Mouse (Mus musculus) liver, embryonic 11.5 days (tissue): ENCODE measurements around the gene Slfn8. TPM values are rescaled to one million over a fixed set of nuclear protein-coding genes. Genes with fewer than 3 reads are reported as not detected.

Experiments
- ATAC-seq: fragments of 200-750 bp; cut with Nextera tagmentation; replicated peaks from 2 replicates; pipeline ENCODE4 v1.8.0; 2017; ENCODE audit warnings: moderate number of reproducible peaks, mild to moderate bottlenecking, moderate TSS enrichment, moderate library complexity; ENCODE audit not compliant: low FRiP score
- DNase-seq: peaks from one replicate; pipeline ENCODE4 v3.0.0-alpha.2; 2017; ENCODE audit warnings: low spot score
- H3K27ac ChIP-seq: fragments of 300-500 bp; sonication (generic); 2 replicates; pipeline ENCODE4 v1.5.1; 2014; ENCODE audit warnings: mild to moderate bottlenecking, low read depth, low read length, control low read depth
- H3K27me3 ChIP-seq: fragments of 300-500 bp; sonication (generic); replicated peaks from 2 replicates; pipeline ENCODE4 v1.6.1; 2014; ENCODE audit warnings: low read length, mixed read lengths; ENCODE audit not compliant: control insufficient read depth, insufficient read depth
- H3K36me3 ChIP-seq: fragments of 300-500 bp; sonication (generic); 2 replicates; pipeline ENCODE4 v1.6.1; 2014; ENCODE audit warnings: mild to moderate bottlenecking, low read length, moderate library complexity, mixed read lengths; ENCODE audit not compliant: control insufficient read depth, insufficient read depth
- H3K4me1 ChIP-seq: fragments of 300-500 bp; sonication (generic); replicated peaks from 2 replicates; pipeline ENCODE4 v1.6.1; 2014; ENCODE audit warnings: low read length, mixed read lengths; ENCODE audit not compliant: control insufficient read depth, insufficient read depth
- H3K4me2 ChIP-seq: fragments of 300-500 bp; sonication (generic); 2 replicates; pipeline ENCODE4 v1.6.1; 2014; ENCODE audit warnings: mild to moderate bottlenecking, control low read depth, moderate library complexity
- H3K4me3 ChIP-seq: fragments of 300-500 bp; sonication (generic); 2 replicates; pipeline ENCODE4 v1.5.1; 2014; ENCODE audit warnings: low read depth, low read length, control low read depth
- H3K9ac ChIP-seq: fragments of 300-500 bp; sonication (generic); 2 replicates; pipeline ENCODE4 v1.6.1; 2014; ENCODE audit warnings: low read depth, low read length, control low read depth
- H3K9me3 ChIP-seq: fragments of 300-500 bp; sonication (generic); 2 replicates; pipeline ENCODE4 v1.6.1; 2016; ENCODE audit warnings: low read length, inconsistent platforms, mixed read lengths; ENCODE audit not compliant: control insufficient read depth
- WGBS: fragments of 180-500 bp; shearing (Covaris S2); extraction: QIAGEN DNeasy Blood & Tissue Kit; methylation state at CpG from one replicate; pipeline ENCODE4 v1.1.7; 2014; 5-methylcytosine and 5-hydroxymethylcytosine counted together
- microRNA-seq: library from miRNA; unstranded; fragments of <30 nt; microRNA quantifications from one replicate; pipeline ENCODE4, GENCODE M21; 2017; ENCODE audit warnings: borderline number of aligned reads
- polyA plus RNA-seq: library from polyadenylated mRNA; unstranded; fragments of >200 nt; fragmentation: Nextera tagmentation; extraction: Ambion mirVana; gene quantifications from 2 replicates; pipeline ENCODE4 v1.2.1, GENCODE M21; 2014

The Slfn8 gene
- polyA plus RNA-seq, 1 experiment from 2014 or later = 0.18 TPM

- no peaks in the 10 kb centered on the region for H3K36me3 ChIP-seq
- peaks cover 46% of the 10 kb centered on the region for H3K27me3 ChIP-seq
- 46% methylated on average over 9 of the region's 9 CpGs for WGBS
- ATAC-seq (no peak), DNase-seq (no peak)
- H3K27ac ChIP-seq = no peak overlapping the region
- no peak overlapping the region for H3K9ac ChIP-seq
- no peak overlapping the region for H3K4me3 ChIP-seq
- H3K9me3 ChIP-seq = no peaks in the 10 kb centered on the region
- H3K4me2 ChIP-seq = peak overlapping the region; percentile 50
- H3K4me1 ChIP-seq = peaks cover 10% of the 10 kb centered on the region; the same call in 1 of the 2 replicates
Measured at GRCm38 (mm10) chr11:82952612-82953542, 67.7 kb downstream of the Slfn8 start.

Small RNA genes within 50 kb of the gene (microRNA-seq; reads per million reads assigned to microRNA genes)
- not detected for gene Gm27598
- not detected for gene Mir7679

Other genes starting within 250 kb of the Slfn8 start
- gene Lig3, start 239.7 kb downstream of the Slfn8 start, polyA plus RNA-seq = 29.6 and 31.7 TPM in 2 replicates
- 27.5 and 29.7 TPM in 2 replicates for gene Rffl, start 149.6 kb downstream of the Slfn8 start, polyA plus RNA-seq
- 14.4 and 14.8 TPM in 2 replicates for gene Rad51d, start 130.2 kb downstream of the Slfn8 start, polyA plus RNA-seq
- 0.13 and 0.15 TPM in 2 replicates for gene Fndc8, start 128.7 kb downstream of the Slfn8 start, polyA plus RNA-seq
- 43.4 and 44.9 TPM in 2 replicates for gene Nle1, start 112.4 kb downstream of the Slfn8 start, polyA plus RNA-seq
- gene Unc45b, start 110.3 kb downstream of the Slfn8 start, polyA plus RNA-seq = 1.8 and 4.5 TPM in 2 replicates
- 0.49 and 0.86 TPM in 2 replicates for gene Slfn5, start 69.5 kb downstream of the Slfn8 start, polyA plus RNA-seq
- 8.1 and 9.0 TPM in 2 replicates for gene Slfn9, start 29.0 kb downstream of the Slfn8 start, polyA plus RNA-seq
- gene Slfn2, start 44.3 kb upstream of the Slfn8 start, polyA plus RNA-seq = 4.3 and 4.5 TPM in 2 replicates
- gene Slfn1, start 96.0 kb upstream of the Slfn8 start, polyA plus RNA-seq = 0.13 TPM in 1 of 2 replicates, not detected in the other
- gene Slfn4, start 154.4 kb upstream of the Slfn8 start, polyA plus RNA-seq = not detected in 2 replicates
- gene Slfn3, start 170.5 kb upstream of the Slfn8 start, polyA plus RNA-seq = 0.71 and 0.83 TPM in 2 replicates